Mouse (Mus musculus) cerebellum, adult 18-20 months (tissue): Measurements from ENCODE around the gene Ric8b.

Source experiments
- DNase-seq, 2 experiments: peaks; one replicate each; pipeline ENCODE4 v3.0.0; 2021

The Ric8b gene

DNA sequence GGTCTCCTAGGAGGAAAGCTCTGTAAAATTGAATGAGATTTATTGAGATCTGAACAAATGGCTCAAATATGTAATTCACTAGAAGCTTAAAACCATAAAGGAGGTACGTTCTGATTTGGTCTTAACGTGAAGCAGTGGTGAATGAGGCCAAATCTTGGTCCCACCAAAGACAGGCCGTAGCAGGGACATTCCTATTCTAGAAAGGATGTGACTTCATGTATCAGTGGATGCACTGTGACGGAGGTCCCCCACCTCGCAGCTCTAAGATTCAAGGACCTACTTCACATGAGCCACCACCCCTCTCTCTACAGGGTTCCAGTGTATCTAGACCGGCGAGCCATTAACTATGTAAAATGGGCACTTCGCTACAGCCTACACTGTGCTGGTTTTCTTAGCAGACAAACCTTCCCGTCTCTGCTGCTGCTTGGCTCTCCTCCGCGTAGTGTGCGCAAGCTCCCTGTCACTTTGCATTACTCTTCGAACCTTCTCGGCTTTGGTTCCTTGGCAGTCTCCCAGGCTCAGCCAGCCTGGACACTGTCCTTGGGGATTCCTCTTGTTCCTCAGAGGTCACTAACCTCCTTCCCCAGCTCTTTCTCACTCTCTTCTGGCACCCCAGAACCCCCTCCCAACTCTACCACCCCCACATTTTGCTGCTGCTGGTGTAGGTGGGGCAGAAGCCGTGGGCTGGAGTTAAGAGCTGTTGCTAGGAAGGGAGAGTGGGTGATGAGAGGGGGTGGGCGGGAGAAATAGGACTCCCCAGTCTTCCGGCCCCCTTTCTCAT is 8.2 kb upstream of the Ric8b start:
- no peak for DNase-seq

DNA sequence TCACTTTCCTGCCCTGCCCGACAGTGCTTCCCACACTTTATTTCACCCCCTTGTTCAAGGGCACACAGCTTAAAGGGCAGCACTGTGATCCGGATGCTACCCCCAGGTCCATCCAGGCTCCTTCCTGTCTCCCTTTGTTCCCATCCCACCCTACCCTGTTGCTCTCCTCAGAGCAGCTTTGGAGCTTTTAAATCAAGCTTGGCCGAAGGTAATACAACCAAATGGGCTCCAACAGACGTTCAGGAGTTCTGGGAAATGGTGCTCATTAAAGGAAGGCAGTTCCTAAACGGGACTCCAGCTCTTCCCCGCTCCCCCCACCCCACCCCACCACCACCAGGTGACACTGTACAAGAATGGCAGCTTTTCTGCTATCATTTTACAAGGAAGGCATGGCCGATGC is 7.2 kb upstream of the Ric8b start:
- DNase-seq = no peak

DNA sequence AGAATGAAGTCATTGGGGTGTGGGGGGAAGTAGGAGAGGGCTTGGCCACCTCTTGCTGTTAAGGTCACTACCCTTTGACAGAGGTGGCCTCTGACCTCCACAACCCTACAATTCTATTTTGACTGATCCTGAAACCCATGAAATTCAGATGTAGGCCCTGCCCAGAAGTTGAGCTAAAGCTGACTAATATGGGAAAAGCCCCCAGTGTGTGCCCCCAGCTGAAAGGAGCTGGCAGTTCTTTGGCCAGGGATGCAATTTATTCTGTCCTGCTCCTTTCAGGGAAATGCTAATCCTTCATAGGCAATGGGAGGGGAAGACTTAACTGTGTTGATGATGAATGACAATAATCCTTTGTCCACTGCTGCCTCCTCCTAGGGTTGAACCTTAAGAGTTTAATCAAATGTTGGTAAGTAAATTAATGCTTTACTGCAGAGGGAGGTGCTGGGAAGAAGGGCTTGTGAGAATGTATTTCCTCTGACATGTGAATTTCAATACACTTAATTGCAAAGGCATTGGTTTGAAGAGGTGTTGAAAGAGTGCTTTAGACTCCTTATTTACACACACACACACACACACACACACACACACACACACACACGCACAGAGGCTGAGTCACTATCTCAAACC is 6.5 kb upstream of the Ric8b start:
- no peak for DNase-seq

GRCm38 (mm10) chr10:84913148-84913547 is 4.3 kb upstream of the Ric8b start:
- DNase-seq = no peak

DNA sequence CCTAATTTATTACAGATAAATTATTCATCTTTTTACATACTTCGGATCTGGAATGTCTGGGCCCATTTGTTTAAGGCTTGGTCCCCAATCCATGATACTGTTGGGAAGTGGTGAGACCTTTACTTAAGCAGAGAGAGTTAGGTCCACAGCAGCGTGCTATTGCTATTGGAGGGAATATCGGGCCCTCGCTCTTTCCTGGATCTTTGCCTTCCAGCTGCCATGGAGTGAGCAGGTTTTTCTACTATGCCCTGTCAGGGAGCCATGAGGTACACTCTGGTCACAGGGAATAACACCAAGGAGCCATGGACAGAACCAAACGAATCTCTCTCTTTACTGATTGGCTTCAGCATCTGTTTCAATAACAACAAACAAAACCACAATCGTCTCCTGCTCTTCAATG is 1.9 kb upstream of the Ric8b start:
- no peak for DNase-seq

DNA sequence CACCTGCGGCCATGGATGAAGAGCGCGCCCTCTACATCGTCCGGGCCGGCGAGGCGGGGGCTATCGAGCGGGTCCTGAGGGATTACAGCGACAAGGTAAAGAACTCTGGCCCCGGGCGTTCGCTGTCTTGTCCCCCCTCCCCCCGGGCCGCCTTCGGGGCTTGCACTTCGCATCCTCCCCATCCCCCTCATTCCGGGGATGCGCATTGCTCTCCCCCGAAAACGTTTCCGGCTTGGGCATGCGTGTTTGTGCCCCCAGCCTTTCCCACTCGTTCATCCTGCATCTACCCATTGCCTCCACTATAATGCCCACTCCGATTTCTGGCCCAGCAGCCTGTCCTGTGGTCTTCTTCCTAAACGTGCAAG is 297 bp downstream of the Ric8b start:
- DNase-seq = no peak

GRCm38 (mm10) chr10:84926336-84926735 is 8.9 kb downstream of the Ric8b start:
- no peak for DNase-seq

- DNase-seq = no peak
Measured at GRCm38 (mm10) chr10:84926885-84927284, 9.5 kb downstream of the Ric8b start.

- DNase-seq = no peak
Measured at GRCm38 (mm10) chr10:84928465-84928864, 11.0 kb downstream of the Ric8b start.

GRCm38 (mm10) chr10:84935553-84936209 is 18.3 kb downstream of the Ric8b start:
- DNase-seq = no peak

- DNase-seq = no peak
Measured at GRCm38 (mm10) chr10:84936832-84937515, 19.6 kb downstream of the Ric8b start.

- no peak for DNase-seq
Measured at GRCm38 (mm10) chr10:84938094-84938820, 20.8 kb downstream of the Ric8b start.

- DNase-seq = no peak
Measured at GRCm38 (mm10) chr10:84938886-84939285, 21.5 kb downstream of the Ric8b start.

- no peak for DNase-seq
Measured at GRCm38 (mm10) chr10:84940356-84940755, 22.9 kb downstream of the Ric8b start.

DNA sequence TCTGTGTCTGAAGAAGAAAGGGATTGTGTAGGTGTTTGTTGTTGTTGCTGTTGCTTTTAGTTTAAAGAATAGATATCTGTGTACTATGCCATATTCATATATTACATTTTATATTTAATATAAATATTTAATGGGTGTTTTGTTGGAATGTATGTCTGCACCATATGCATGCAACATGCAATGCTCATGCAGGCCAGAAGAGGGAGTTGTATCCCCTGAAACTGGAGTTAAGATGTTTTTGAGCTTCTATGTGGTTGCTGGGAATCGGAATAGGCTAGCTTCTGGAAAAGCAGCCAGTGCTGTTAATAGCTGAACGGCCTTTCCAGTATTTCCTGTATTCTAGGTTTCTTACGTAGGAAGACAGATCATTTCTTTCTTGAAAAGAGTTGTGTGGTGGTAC is 28.3 kb downstream of the Ric8b start:
- no peak for DNase-seq

DNA sequence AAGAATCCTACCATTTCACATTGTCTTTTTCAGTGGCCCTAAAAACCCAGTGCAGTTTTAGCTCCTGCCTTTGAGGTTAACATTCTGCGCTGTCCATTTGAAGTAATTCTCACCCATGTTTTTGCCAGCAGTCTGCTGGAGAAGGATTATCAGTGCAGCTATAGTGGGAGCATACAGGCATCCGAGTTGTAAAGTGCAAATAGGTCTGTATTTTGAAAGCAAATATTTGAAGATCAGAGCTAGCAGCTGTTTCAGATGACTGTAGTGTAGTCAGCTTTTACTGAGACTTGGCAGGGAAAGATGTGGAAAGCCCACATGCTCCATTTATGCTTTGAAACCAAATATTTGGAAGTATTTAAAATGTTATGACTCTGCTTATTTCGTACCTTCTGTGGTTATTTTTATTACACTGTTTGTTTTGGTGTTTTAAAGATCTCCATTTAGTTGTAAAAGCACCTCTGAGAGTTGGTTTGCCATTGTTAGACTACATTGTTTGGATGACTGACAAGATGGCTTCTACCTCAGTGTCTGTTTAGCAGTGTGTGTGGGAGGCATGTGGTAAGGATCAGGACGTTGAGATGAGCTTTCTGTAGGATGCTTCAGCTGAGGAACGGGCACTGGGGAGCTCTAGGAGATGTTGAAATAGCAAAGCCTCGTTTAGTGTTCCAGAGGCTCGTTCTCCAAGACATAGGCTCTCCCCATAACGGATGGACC is 31.7 kb downstream of the Ric8b start:
- DNase-seq = no peak

GRCm38 (mm10) chr10:84949684-84950010 is 32.2 kb downstream of the Ric8b start:
- DNase-seq = no peak

- DNase-seq = no peak
Measured at GRCm38 (mm10) chr10:84950384-84950783, 33.0 kb downstream of the Ric8b start.

- no peak for DNase-seq
Measured at GRCm38 (mm10) chr10:84954236-84954635, 36.8 kb downstream of the Ric8b start.

GRCm38 (mm10) chr10:84956173-84956572 is 38.8 kb downstream of the Ric8b start:
- no peak for DNase-seq

- DNase-seq = no peak
Measured at GRCm38 (mm10) chr10:84958597-84958996, 41.2 kb downstream of the Ric8b start.

DNA sequence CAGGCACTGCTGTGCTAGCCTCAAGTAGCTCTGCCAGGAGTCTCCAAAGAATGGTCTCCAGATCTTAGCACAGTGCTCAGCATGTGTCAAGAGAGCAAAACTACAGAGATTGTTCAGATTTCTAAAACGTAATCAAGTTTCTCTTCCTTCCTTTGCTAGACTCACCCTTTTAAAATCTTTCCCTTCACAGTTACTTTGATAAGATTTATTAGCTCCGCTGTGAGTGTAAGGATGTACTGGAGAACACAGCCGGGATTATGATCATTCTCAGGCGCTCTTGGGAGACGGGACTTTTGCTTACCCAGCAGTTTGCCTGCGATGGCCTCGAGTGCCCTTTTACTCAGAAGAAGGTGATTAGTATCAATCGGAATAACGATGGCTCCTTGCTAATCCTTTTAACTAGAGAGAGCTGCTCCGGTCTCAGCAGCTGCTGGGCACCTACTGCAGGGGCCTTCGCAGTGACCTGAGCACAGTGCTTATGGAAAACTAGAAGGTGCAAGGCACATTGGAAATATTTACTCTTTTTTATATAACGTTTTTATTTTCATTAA is 43.0 kb downstream of the Ric8b start:
- DNase-seq = no peak
